Mouse (Mus musculus) testis, adult 2 months (tissue): ENCODE measurements around the gene Mafg.

Experiments used
- CTCF ChIP-seq: fragments of 200-500 bp; IDR thresholded peaks from 2 replicates; pipeline ENCODE4 v1.5.1; 2012; ENCODE audit warnings: low read depth, mild to moderate bottlenecking, inconsistent platforms, low read length, moderate library complexity; ENCODE audit not compliant: control insufficient read depth, insufficient read depth, insufficient replicate concordance
- POLR2A ChIP-seq: fragments of 200-500 bp; IDR thresholded peaks from 2 replicates; pipeline ENCODE4 v1.6.1; 2012; ENCODE audit warnings: low read depth, mild to moderate bottlenecking, inconsistent platforms, low read length, moderate library complexity; ENCODE audit not compliant: control insufficient read depth

- TF ChIP-seq POLR2A, result no peak
- TF ChIP-seq CTCF, result no peak
Observed at GRCm38 (mm10) chr11:120583937-120584336, 49.5 kb downstream of the Mafg start.
